Mouse (Mus musculus) embryonic facial prominence, embryonic 11.5 days (tissue): ENCODE data around the gene Fnip1. TPM values are rescaled to one million over a fixed set of nuclear protein-coding genes. Genes with fewer than 3 reads are reported as not detected.

ENCODE experiments used
- ATAC-seq: fragments of 200-750 bp; cut with Nextera tagmentation; replicated peaks from 2 replicates; pipeline ENCODE4 v1.8.0; 2017; ENCODE audit warnings: low read depth; ENCODE audit not compliant: insufficient number of reproducible peaks, low FRiP score, low TSS enrichment
- DNase-seq: peaks from one replicate; pipeline ENCODE4 v3.0.0-alpha.2; 2015; ENCODE audit warnings: low spot score
- H3K27ac ChIP-seq: fragments of 300-500 bp; sonication (generic); replicated peaks from 2 replicates; pipeline ENCODE4 v1.5.1; 2014; ENCODE audit warnings: mild to moderate bottlenecking, low read depth, low read length, control low read depth
- H3K27me3 ChIP-seq: fragments of 300-500 bp; sonication (generic); 2 replicates; pipeline ENCODE4 v1.6.1; 2014; ENCODE audit warnings: mild to moderate bottlenecking, low read length, moderate library complexity, mixed read lengths; ENCODE audit not compliant: control insufficient read depth, insufficient read depth
- H3K36me3 ChIP-seq: fragments of 300-500 bp; sonication (generic); replicated peaks from 2 replicates; pipeline ENCODE4 v1.6.1; 2014; ENCODE audit warnings: low read depth, mild to moderate bottlenecking, low read length, moderate library complexity, mixed read lengths; ENCODE audit not compliant: control insufficient read depth, insufficient read depth
- H3K4me1 ChIP-seq: fragments of 300-500 bp; sonication (generic); 2 replicates; pipeline ENCODE4 v1.6.1; 2014; ENCODE audit warnings: low read length, mixed read lengths; ENCODE audit not compliant: control insufficient read depth, insufficient read depth
- H3K4me2 ChIP-seq: fragments of 300-500 bp; sonication (generic); 2 replicates; pipeline ENCODE4 v1.6.1; 2014; ENCODE audit warnings: low read depth, mild to moderate bottlenecking, control low read depth, low read length, moderate library complexity
- H3K4me3 ChIP-seq: fragments of 300-500 bp; sonication (generic); 2 replicates; pipeline ENCODE4 v1.5.1; 2014; ENCODE audit warnings: low read depth, low read length, control low read depth
- H3K9ac ChIP-seq: fragments of 300-500 bp; sonication (generic); replicated peaks from 2 replicates; pipeline ENCODE4 v1.6.1; 2014; ENCODE audit warnings: mild to moderate bottlenecking, control low read depth, low read length
- H3K9me3 ChIP-seq: fragments of 300-500 bp; sonication (generic); replicated peaks from 2 replicates; pipeline ENCODE4 v1.6.1; 2016; ENCODE audit warnings: mild to moderate bottlenecking, low read length, inconsistent platforms, mixed read lengths; ENCODE audit not compliant: control insufficient read depth
- whole genome bisulfite sequencing: fragments of 180-500 bp; shearing (Covaris S2); extraction: QIAGEN DNeasy Blood & Tissue Kit; methylation state at CpG from one replicate; pipeline ENCODE4 v1.1.7; 2014; 5-methylcytosine and 5-hydroxymethylcytosine counted together
- polyA plus RNA-seq: library from polyadenylated mRNA; unstranded; fragments of >200 nt; fragmentation: Nextera tagmentation; extraction: Ambion mirVana; gene quantifications from 2 replicates; pipeline ENCODE4 v1.2.1, GENCODE M21; 2014

The Fnip1 gene
- polyA plus RNA-seq, 1 experiment from 2014 or later, result 14.1 TPM

GRCm38 (mm10) chr11:54534871-54535270 is 96.9 kb downstream of the Fnip1 start:
- DNase-seq, result peak; percentile 70
- Histone ChIP-seq H3K9ac (no peak overlapping the region), H3K4me3 (no peak overlapping the region), H3K4me2 (no peak overlapping the region), H3K36me3 (no peaks in the 10 kb centered on the region), H3K27me3 (no peaks in the 10 kb centered on the region), H3K4me1 (no peaks in the 10 kb centered on the region), H3K9me3 (no peaks in the 10 kb centered on the region), H3K27ac (no peak overlapping the region)
- no peak for ATAC-seq
- WGBS, result 62% methylated on average over 6 of the region's 6 CpGs

GRCm38 (mm10) chr11:54539031-54539430 is 101.0 kb downstream of the Fnip1 start:
- Histone ChIP-seq H3K4me1 (no peaks in the 10 kb centered on the region), H3K27me3 (no peaks in the 10 kb centered on the region), H3K9me3 (no peaks in the 10 kb centered on the region), H3K36me3 (no peaks in the 10 kb centered on the region), H3K27ac (no peak overlapping the region), H3K4me3 (no peak overlapping the region), H3K9ac (no peak overlapping the region), H3K4me2 (no peak overlapping the region)
- ATAC-seq (no peak), DNase-seq (no peak)
- WGBS, result 57% methylated on average over 2 of the region's 2 CpGs

- no peaks in the 10 kb centered on the region for H3K36me3 ChIP-seq
- H3K4me3 ChIP-seq, result no peak overlapping the region
- DNase-seq (no peak), ATAC-seq (no peak)
- no peak overlapping the region for H3K27ac ChIP-seq
- H3K9me3 ChIP-seq, result no peaks in the 10 kb centered on the region
- H3K9ac ChIP-seq, result no peak overlapping the region
- 88% methylated on average over 2 of the region's 2 CpGs for WGBS
- H3K4me1 ChIP-seq, result no peaks in the 10 kb centered on the region
- no peaks in the 10 kb centered on the region for H3K27me3 ChIP-seq
- no peak overlapping the region for H3K4me2 ChIP-seq
Observed at GRCm38 (mm10) chr11:54539486-54539885, 101.5 kb downstream of the Fnip1 start.

- DNase-seq (no peak), ATAC-seq (no peak)
- Histone ChIP-seq H3K36me3 (no peaks in the 10 kb centered on the region), H3K27me3 (no peaks in the 10 kb centered on the region), H3K4me3 (no peak overlapping the region), H3K4me1 (no peaks in the 10 kb centered on the region), H3K9me3 (no peaks in the 10 kb centered on the region), H3K27ac (no peak overlapping the region), H3K4me2 (no peak overlapping the region), H3K9ac (no peak overlapping the region)
Observed at GRCm38 (mm10) chr11:54540328-54540727, 102.3 kb downstream of the Fnip1 start.

GRCm38 (mm10) chr11:54542414-54542813 is 104.4 kb downstream of the Fnip1 start:
- Histone ChIP-seq H3K4me3 (no peak overlapping the region), H3K4me2 (no peak overlapping the region), H3K9me3 (no peaks in the 10 kb centered on the region), H3K4me1 (no peaks in the 10 kb centered on the region), H3K9ac (no peak overlapping the region), H3K27ac (no peak overlapping the region), H3K36me3 (no peaks in the 10 kb centered on the region), H3K27me3 (no peaks in the 10 kb centered on the region)
- DNase-seq, result no peak
- no peak for ATAC-seq

GRCm38 (mm10) chr11:54554970-54555369 is 117.0 kb downstream of the Fnip1 start:
- H3K36me3 ChIP-seq, result no peaks in the 10 kb centered on the region
- 70% methylated on average over 2 of the region's 2 CpGs for WGBS
- ATAC-seq, result no peak
- H3K4me1 ChIP-seq, result no peaks in the 10 kb centered on the region
- no peak overlapping the region for H3K4me3 ChIP-seq
- H3K9ac ChIP-seq, result no peak overlapping the region
- no peak overlapping the region for H3K27ac ChIP-seq
- no peaks in the 10 kb centered on the region for H3K9me3 ChIP-seq
- no peak for DNase-seq
- H3K27me3 ChIP-seq, result no peaks in the 10 kb centered on the region
- H3K4me2 ChIP-seq, result no peak overlapping the region

GRCm38 (mm10) chr11:54562761-54563160 is 124.8 kb downstream of the Fnip1 start:
- WGBS, result 89% methylated on average over 5 of the region's 5 CpGs
- Histone ChIP-seq H3K9ac (no peak overlapping the region), H3K4me3 (no peak overlapping the region), H3K27ac (no peak overlapping the region), H3K27me3 (no peaks in the 10 kb centered on the region), H3K4me2 (no peak overlapping the region), H3K4me1 (no peaks in the 10 kb centered on the region), H3K36me3 (no peaks in the 10 kb centered on the region), H3K9me3 (no peaks in the 10 kb centered on the region)
- DNase-seq, result no peak
- ATAC-seq, result no peak
